Mouse (Mus musculus): ENCODE data around the gene Gm3435.
A peak's percentile ranks its signal among the peaks of the same experiment; 100 is the strongest.
"Not testable (repeated sequence)": the region's sequence is repeated elsewhere in the genome, so short reads cannot be mapped to it uniquely, and the experiment has no call there.

Gene Gm3435

GRCm38 (mm10) chr17:15040455-15040854 lies 30.5 kb downstream of the Gm3435 start:
- not testable (repeated sequence) for DNase-seq (ENCODE audit: low spot score in 2 of 2)

GRCm38 (mm10) chr17:15041175-15041729 lies 31.3 kb downstream of the Gm3435 start, which contains the start of the genes Ermard, Tcte3 and Gm3448:
TSS of gene Ermard (plus strand) at chr17:15041208.
TSS of gene Tcte3 (minus strand) at chr17:15041488.
TSS of gene Gm3448 (minus strand) at chr17:15041537.
- DNase-seq (ENCODE audit: low spot score in 2 of 2) = peak in 1 of 2 experiments; percentile 33

GRCm38 (mm10) chr17:15050338-15050737 lies 40.4 kb downstream of the Gm3435 start:
- DNase-seq (ENCODE audit: low spot score in 2 of 2) = not testable (repeated sequence)

GRCm38 (mm10) chr17:15052766-15053165 lies 42.8 kb downstream of the Gm3435 start:
- not testable (repeated sequence) for DNase-seq (ENCODE audit: low spot score in 2 of 2)

- not testable (repeated sequence) for DNase-seq (ENCODE audit: low spot score in 2 of 2)
Measured at GRCm38 (mm10) chr17:15053183-15053828, 43.3 kb downstream of the Gm3435 start.

GRCm38 (mm10) chr17:15053829-15054200 lies 43.8 kb downstream of the Gm3435 start:
- not testable (repeated sequence) for DNase-seq (ENCODE audit: low spot score in 2 of 2)

DNA sequence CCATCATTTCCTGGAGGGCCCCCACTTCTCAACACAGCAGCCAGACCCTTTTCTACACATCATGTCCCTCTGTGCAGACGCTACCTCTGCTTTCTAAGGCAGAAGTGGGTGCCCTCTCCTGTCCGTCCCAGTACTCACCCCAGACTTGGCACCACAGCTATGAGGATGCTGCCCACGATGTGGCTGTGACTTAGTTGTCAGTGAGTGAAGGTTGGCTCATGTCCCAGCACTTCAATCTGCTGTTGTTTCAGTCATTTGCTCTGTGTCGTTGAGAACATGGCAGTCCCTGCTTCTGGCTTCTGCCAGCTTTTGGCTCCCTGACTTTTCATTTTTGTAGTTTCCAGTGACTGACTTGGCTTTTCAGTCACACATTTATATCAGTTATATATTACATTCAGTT lies 45.9 kb downstream of the Gm3435 start:
- no peak for DNase-seq (ENCODE audit: low spot score in 2 of 2)

- no peak for DNase-seq (ENCODE audit: low spot score in 2 of 2)
Measured at GRCm38 (mm10) chr17:15058161-15058591, 48.2 kb downstream of the Gm3435 start.

- DNase-seq (ENCODE audit: low spot score in 2 of 2) = no peak
Measured at GRCm38 (mm10) chr17:15059646-15060045, 49.7 kb downstream of the Gm3435 start.

DNA sequence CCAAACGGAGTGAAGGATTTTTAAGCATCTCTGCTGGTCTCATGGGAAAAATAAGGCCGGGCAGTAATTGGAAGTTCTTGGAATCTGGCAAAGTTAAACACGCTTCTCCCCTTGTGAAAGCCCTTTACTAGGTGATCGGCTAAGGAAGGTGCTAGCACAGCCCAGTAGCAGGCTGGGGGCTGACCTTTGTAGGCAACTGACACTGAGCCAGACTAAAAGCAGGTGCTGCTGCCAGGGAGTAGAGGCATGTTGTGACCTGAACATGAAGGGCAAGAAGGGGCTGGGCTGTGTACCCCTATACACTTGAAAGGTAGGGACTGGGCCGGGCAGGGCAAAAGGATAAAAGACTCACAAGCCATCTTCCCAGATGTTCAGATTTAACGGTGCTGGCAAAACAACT lies 50.4 kb downstream of the Gm3435 start:
- DNase-seq (ENCODE audit: low spot score in 2 of 2) = no peak

- peak; percentile 43 to 66 for DNase-seq (ENCODE audit: low spot score in 2 of 2)
Measured at GRCm38 (mm10) chr17:15065391-15066024, 55.5 kb downstream of the Gm3435 start.

GRCm38 (mm10) chr17:15066066-15066465 lies 56.1 kb downstream of the Gm3435 start:
- DNase-seq (ENCODE audit: low spot score in 2 of 2) = peak in 1 of 2 experiments; percentile 13

DNA sequence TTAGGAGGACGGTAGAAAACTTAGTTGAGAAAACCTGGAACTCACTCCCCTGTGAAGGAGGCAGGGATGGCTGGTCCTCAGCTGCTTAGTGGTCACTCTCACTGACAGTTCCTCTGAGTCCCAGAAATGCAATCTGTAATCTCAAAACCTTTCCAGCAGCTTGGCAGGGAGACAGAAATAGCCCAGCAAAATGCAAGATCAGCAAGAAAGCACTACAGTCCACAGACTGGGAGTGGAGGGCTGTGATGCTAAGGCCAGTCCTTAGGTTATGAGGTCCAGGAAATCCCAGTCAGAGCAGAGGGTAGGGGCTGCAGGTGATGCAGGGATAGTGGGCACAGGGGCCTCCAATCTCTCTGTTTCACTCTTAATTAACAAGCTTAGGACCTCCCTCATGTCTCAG lies 56.9 kb downstream of the Gm3435 start:
- no peak for DNase-seq (ENCODE audit: low spot score in 2 of 2)

DNA sequence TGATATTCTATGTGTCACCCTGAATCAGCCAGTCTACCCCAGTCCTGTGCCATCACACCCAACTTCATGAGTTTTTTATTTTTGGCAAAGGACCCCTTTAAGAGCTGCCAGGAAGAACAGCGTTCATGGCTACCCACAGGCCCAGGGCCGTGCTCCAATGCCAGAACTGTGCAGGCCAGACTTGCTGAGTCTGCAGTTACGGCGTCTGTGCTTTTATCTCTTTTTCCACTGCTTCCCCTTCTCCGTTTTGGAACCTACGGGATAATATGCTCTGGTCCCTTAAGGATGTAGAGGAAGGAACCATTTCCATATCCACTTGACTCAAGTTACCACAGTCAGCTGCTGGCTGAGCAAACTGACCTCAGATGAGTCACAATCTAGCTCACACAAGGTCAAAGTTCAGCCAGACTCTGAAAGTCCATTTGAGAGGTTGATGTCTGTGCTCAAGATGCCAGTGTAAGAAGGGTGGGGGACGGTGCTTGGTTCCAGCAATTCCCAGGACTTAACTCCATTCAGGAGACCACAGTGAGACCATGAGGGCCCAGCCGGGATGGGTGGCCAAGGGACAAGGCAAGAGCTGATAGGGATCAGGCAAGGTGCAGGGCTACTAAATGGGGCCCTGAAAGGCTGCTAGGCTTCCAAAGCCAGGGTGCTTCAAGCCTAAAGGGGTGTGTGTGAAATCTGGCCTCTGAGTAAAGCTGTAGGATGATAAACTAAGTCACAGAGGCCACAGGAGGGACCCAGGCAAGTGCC lies 58.2 kb downstream of the Gm3435 start:
- no peak for DNase-seq (ENCODE audit: low spot score in 2 of 2)

- DNase-seq (ENCODE audit: low spot score in 2 of 2) = no peak
Measured at GRCm38 (mm10) chr17:15069124-15069523, 59.1 kb downstream of the Gm3435 start.

Data from cerebellum, postnatal 4 days (tissue).